Mouse (Mus musculus): ENCODE measurements at regions not wholly inside any gene's neighbourhood (a gene's known extent, or its start where the extent isn't known, plus 50 kb on each side); places are given as distances from the start of the nearest gene placed in this dataset.
"Not testable (repeated sequence)": the region's sequence is repeated elsewhere in the genome, so short reads cannot be mapped to it uniquely, and the experiment has no call there.

DNA sequence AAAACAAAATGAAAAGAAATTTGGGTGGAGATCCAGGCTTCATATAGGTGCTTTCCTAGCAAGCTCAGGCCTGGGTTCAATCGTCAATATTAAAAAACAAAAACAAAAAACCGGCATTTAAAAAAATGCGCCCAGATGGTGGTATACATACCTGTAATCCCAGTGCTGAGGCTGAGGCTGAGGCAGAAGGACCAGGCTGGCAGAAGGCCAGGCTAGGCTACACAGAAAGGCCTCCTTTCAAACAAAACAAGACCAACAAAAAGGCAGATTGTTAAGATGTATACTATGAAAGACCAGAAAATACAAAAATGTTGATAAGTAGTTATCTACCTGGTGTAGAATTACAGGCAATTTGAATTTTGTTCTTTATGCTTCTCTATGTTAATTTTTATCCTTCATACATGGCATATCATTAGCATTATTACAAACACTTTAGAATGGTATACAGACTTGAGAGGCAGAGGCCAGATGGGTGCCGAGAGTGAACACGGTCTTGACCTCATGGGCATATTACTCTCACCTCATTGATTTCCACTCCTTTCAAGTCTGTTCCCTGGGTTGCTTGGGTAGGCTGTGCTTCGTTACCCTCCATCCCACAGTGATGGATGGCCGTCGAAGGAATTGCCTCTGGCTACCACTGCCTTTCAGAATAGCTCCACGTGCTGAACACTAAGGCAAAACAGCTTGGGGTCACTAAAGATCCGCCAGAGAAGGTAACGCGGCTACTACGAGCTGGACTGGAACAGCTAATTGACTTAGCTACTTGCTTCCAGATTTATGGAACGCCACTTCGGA is 339.6 kb upstream of the Gm6657 start:
- peak; percentile 86 for DNase-seq (ENCODE audit: low spot score)

DNA sequence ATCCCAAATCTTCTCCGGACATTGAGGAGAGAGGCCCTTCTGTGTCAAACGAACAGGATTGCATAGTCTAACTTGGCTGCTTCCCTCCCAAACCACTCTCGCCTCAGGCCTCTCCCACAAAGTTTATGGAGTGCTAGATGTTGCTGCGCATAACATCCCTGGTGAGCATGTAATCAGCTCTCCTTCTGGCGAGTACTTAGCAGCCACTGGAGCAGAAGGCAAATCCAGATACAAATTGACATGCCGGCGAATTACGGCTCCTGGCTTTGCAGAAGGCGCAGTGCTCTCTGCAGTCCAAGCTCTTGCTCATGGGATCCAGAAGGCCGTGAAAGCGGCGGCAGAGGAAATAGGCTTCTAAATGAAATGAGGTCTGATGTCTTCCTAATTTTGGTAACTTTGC is 338.2 kb upstream of the Gm6657 start:
- DNase-seq (ENCODE audit: low spot score): peak; percentile 33

DNA sequence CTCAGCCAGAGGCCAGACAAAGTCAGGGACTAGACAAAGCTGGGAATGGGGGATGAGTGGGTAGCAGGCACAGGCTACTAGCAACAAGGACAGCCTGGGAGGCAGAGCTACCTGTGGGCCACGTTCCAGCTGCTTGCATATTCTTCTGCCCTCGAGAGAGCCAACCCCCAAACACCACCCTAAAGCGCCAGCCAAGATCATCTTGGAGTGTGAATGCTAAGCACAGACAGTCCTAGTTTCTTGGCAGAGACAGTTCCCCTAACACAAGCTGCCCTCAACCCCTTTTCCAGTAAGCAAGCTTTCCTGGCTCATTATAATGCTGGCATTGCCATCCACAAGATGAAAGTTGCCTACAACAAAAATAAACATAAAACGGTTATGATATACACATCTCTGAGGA is 336.8 kb upstream of the Gm6657 start:
- no peak for DNase-seq (ENCODE audit: low spot score)

DNA sequence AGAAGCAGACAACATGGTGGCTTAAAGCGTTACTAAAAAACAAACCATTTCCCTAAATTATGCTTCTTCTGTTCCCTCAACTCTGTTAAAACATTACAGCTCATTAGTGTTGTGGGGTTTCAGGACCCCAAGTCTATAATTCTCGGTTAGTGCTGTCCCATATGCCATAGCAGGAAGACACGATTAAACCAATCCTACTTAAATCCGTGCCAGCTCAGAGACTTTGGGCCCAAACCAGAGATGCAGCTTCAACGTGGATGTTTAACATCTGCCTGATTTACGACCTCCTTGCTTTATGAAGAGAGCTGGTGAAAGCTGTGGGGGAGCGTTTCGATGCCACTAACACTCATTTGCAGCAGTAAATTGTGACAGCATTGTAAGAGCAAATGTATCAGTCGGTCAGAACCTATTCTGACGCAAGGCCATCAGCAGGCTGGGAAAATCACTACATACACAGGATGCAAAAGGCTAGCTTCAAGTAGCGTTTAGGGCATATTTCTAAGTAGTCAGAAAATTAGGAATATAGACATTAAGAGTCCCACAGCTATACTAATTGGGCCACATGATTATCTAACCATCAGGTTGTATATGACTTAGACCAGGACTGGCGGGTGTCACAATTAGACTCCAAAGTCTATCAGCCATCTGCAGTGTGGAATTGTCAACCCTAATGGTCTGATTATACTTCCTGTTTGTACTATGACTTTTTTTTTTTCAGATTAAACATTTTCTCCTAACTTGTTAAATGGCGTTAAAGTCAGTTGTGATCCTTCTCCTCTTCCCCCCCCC is 333.1 kb upstream of the Gm6657 start:
- DNase-seq (ENCODE audit: low spot score): peak; percentile 23

DNA sequence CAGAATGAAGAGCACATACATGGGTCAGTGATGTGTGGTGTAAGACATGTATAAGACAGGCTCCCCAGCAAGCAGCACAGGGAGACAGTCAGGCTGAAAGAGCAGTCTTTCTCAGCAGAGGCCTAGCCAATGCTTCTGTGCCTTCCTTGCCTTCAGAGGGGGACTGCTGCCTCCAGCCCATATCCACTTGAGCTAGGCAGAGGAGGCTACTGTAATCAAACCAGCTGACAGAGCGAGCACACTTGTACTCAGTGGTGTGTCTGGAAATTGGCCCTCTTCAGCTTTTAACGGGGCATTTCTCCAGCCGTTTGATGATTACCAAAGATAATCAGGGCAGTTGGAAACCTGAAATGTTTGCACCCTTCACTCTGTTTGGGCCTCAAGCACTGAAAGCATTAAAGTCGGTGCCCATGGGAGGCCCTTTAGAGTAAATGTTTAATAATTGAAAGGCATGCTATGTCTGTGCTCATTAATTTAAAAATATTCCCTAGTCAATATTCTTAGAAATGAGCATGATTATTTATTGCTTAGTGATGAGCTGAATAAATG is 326.0 kb upstream of the Gm6657 start:
- DNase-seq (ENCODE audit: low spot score): no peak

DNA sequence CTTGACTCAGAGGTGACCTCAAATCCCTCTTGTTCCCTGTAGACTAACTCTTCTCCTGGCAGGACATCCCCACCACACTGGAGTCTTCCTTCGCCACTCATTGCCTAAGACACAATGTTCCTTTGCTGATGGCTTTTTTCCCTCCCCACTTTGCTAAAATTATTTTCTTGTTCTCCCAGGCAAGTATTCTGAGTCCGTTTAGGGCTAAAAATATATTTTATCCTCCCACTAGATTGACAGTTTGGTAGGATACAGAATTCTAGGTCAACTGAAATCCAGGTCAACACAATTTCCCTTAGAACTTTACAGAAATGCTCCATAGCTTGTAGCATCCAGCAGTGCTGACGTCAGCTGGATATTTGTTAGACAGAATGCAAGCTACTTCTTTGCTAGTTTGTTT is 324.7 kb upstream of the Gm6657 start:
- no peak for DNase-seq (ENCODE audit: low spot score)

DNA sequence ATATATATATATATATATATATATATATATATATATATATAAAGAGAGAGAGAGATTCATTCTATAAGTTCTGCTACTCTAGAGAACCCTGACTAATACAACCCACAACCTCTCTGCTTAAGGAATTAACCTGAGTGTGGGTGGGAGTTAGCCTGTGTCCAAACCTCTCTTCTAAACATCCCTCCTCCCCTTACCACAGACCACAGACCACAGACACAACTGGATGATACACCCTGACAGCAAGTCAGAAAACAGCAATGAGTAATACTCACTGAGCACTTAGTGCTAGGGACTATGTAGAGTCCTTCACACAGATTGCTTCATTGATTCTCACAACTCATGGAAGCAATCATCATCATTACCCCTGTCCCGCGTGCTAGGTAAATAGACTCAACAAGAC is 306.7 kb upstream of the Gm6657 start:
- no peak for DNase-seq (ENCODE audit: low spot score)

DNA sequence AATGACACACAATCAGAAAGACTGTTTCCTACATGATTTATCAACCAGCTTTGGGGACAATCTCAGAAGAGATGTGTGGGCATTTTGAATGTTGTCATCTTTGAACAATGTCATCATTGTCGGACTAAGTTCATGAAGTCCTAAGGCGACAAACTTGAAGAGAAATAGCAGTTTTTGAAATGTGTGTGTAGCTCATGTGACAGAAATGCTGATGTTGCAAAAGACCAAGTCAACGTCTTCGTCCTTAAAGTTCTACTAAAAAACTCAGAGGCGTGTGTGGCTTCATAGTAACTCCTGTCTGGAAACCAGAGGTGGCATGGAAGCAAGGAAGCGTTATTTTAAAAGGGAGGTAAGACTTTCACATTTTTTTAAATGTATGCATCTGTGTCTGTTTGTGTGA is 302.6 kb upstream of the Gm6657 start:
- DNase-seq (ENCODE audit: low spot score): no peak

DNA sequence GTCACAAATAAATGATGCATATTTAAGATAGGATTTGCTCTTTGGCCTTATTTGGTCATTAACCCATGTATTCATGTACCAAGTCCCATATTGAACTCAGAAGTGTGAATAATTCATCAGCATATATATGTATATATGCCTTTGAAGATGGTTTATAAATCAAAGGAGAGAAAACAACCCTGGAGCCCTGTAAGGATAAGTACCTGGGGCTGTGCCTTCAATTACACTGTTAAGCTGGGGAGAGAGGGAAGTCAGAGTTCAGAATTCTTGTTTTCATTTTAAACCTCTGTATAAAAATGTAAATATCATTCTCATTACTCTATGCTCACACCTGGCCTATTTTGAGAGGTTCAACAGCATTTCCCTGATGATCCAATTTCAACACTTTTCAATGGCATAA is 299.8 kb upstream of the Gm6657 start:
- DNase-seq (ENCODE audit: low spot score): no peak

DNA sequence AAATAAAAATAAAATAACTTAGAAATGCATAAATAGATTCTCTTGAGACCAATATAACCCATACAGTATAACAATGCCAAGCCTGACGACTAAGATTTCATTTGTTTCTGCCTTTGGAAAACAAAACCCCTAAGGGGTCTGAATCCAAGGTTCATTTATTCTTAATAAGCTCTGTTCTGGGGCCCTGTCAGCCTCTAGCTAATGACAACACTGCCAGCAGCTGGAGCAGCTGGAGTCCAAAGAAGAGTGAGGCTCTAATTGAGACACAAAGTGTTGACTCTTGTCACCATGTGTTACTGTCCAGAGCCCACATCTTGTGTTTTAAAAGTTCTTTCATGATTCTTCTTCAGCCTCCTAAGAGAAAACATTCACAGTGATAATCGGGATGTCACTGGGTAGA is 298.5 kb upstream of the Gm6657 start:
- DNase-seq (ENCODE audit: low spot score): no peak

DNA sequence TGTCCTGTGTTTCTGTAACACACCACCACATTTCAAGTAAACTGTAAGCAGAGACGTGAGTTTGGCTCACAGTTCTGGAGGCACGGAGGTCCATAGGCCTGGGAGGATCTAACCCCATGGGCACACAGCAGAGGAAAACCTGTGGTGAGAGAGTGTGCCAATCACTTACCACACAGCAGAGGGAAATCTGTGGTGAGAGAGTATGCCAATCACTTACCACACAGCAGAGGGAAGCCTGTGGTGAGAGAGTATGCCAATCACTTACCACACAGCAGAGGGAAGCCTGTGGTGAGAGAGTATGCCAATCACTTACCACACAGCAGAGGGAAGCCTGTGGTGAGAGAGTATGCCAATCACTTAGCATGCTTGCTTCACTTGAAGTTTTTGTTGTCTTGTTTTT is 295.1 kb upstream of the Gm6657 start:
- DNase-seq (ENCODE audit: low spot score): not testable (repeated sequence)

DNA sequence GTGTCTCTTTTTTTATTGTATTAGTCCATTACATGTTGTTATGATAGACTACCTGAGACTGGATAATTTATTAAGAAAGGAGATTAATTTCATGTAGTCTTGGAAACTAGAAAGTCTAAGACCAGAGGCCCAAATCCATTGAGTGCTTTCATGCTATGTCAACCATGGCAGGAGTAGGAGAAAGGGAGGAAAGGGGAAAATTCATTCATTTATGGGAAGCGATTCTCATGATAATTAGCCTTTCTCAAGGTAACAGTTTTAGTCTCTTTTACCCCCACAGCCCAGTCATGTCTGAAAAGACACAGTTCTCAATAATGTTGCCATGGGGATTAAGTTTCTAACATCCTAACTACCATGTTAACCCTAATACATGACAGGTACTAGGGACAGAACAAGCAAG is 292.8 kb upstream of the Gm6657 start:
- peak; percentile 24 for DNase-seq (ENCODE audit: low spot score)

DNA sequence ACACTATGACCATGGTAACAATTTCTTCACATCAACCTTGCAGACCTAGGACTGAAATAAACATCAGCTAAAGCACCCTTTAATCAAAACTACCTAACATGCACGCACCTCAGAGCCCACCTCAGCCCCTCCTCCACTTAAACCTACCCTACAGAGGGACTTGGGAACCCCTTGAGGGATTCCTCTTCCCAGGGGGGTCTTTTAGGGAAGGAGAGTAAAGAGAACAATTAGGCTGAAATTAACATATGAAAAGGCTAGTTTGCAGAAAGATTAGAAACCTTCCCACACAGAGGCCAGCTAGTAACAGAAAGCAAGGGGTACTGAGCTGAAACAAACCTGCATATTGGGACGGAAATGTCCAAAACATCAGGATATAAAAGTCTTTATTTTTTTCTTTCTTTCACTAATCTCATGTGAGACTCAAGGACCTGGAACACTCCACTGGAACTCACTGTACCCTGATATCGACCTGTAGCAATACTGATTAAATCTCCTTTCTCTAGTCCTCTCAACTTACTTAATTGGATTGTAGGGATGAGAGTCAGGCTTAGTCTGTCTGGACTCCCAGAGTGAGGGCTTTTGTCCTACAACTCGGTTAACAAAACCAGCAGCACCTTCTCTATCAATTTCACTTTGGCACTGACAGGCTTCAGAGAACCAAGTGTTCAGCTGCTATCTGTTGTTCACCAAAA is 281.0 kb upstream of the Gm6657 start:
- DNase-seq (ENCODE audit: low spot score): no peak

DNA sequence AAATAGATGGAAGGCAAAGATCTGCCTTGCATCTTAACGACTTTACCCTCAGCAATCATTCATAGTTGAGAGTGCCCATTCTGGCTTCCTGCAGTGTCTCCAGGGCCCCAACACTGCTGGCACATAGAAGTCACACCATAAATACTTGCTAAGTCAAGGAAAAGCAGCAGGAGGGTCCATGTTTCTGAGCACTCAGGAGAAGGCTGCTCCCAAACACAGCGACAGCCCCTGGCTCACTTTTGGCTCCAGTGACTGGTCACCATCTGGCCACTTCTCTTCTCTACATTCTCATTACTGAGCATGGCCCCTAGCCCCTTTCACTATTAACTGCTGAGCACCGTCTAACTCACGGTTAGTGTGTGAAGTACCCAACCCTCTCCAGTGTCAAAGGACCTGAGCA is 265.3 kb upstream of the Gm6657 start:
- no peak for DNase-seq (ENCODE audit: low spot score)

DNA sequence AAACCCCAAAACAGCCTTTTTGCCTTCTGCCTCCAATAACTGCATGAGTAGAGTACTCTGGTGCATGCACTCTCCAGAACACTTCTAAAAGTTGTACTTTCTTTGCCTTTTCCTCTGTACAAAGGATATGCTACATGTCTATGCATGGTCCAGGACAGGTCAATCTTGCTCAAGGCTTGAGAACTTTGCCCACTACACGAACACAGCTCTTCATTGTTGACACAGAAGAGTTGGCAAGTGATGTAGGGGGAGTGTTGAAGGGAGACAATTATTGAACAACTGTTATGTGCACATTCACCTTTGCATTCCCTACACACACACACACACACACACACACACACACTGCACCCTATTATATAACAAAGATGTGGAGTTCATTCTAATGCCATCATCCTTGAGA is 264.5 kb upstream of the Gm6657 start:
- no peak for DNase-seq (ENCODE audit: low spot score)

DNA sequence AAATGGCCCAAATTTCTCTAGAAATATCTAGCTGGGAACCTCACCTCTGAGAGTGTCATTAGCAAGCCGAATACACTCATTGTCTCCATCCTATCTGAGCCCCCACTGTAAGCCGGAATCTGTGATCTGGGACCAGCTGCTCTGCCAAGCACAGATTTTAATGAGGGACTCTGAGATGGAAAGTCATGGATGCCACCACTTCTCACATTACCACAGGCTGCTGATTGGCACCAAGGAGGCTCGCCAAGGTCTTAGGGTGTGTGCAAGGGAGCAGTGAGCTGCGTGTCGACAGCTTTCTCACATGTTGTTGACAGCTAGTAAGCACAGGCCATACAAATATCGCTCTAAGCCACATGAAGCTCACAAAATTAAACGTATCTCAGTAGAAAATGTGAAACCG is 250.1 kb upstream of the Gm6657 start:
- DNase-seq (ENCODE audit: low spot score): no peak

DNA sequence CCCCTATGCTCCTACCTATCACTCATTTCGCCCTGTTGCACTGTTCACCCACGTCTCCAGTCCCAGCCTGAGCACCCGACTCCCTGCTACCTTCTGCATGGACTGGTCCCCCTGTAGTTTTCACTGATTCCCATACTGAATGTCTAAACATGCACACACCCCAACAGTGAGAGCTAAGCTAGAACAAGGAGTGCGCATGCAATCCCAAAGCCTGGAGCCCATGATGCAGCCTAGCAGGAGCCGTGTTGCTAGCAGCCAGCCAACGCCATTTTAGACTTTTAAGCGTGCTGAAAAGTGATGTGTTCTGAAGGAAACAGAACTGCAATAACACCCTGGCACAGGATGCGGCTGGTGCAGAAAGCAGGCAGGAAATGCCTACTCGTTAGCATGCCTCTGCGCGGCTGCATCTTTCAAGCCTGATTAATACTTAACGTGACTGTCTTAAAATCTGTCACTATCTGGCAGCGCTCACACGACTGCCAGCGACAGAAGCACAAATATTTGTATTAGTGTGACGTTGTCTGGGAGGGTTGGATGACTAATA is 244.5 kb upstream of the Gm6657 start:
- DNase-seq (ENCODE audit: low spot score): peak; percentile 34

DNA sequence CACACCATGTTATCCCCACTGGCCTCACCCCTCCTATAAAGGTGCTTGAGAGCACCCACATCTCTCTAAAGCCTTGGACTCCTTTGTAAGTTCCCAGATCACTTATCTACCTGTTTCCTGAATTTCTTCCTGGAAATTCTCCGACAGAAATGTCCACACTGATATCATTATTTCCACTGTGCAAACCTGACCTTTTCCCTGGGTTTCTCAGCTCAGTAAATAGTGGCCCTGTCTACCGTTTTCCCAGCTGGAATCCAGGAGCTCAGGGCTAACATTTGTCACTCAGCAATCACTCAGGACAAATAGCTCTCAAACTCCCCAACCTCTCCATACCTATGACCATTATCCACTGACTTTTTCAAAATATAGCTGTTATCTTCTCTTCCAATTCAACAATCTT is 241.6 kb upstream of the Gm6657 start:
- no peak for DNase-seq (ENCODE audit: low spot score)

DNA sequence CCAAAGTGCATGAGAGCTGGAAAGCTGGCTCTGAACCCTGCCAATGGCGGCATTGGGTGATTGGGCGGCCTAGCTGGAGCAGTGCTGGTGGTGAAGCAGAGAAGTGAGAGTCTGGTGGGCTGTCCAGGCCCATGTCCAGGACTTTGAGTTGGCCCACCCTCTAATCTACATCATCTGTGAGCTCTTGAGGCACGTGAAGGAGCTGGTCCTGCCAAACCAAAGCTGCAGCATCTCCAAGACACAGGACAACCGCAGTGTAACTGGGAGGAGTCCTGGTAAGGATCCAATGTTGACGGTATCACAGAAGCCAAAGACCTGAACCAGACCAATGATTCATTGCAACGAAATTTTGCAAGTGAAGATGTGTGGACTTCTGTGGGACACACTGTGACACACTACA is 231.4 kb upstream of the Gm6657 start:
- DNase-seq (ENCODE audit: low spot score): no peak

DNA sequence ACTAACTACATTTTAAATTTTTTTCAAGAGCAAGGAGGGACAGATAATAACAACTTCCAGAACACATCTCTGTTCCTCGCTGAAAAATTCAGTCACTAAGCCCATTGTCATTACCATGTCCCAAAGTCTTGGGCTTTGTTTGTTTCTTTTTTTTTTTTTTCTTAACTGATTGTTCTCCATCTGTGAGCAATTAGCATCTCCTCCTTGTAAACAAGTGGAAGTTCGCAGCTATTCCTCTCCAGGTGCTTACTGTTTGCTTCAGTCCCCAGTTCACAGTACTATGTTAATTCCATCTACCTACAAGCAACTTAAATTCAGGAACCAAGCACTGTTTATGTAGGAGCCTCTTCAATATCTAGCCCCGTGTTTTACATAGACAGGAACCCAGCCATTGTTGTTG is 225.5 kb upstream of the Gm6657 start:
- DNase-seq (ENCODE audit: low spot score): no peak

DNA sequence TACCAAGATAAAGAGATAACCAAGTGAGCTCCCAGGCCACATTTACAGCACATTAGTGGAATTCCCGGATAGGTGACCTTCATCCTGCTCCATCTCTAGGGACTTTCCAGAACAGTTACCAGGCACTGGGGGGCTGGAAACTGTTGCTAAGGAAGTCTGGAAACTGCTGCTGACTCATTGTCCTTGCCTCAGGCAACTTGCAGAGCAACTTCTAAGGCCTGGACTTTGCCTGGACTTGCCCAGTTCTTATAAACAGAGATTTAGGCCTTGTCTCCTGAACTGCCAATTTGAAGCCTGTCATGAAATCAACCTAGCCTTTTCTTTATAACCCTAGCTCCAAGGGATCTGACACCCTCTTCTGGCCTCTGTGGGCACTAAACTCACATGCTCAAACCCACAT is 224.0 kb upstream of the Gm6657 start:
- DNase-seq (ENCODE audit: low spot score): peak; percentile 30

DNA sequence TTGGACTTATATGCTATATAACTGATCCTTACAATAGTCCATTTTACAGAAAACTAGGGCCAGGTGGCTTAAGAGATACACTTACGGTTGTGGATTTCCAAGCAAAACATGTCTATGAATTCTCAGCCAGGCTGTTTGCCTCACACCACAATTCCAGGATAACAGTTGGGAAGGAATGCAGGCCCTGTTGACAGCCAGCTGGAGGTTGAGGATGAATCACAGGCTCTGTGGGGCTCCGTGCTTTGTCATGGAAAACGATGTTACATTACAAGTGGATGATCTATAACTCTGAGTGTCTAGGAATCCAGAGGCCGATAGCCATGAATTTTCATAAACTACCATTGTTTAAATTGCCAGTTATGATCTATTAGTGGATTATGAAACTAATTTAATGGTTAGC is 221.9 kb upstream of the Gm6657 start:
- DNase-seq (ENCODE audit: low spot score): peak; percentile 42

Data from embryo, embryonic 10.5 days (tissue).